Mouse (Mus musculus): ENCODE results near the gene Bst1.

Gene Bst1

DNA sequence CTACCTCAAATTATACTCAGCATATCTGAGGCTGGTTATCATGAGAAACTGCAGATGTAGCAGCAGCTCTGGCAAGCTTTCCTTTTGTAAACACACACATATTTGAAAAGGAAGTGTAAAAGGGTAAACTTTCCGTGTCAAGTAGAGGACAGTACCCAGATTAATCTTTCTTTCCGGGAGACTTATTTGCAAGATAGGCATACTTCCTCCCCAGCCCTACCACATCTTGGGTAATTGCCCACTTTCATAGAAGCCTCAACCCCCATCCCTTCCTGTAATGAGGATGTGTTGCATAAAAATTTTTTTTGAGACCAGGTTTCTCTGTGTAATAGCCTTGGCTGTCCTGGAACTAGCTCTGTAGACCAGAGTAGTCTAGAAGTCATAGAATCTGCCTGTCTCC is 37.1 kb downstream of the Bst1 start:
- no peak for DNase-seq (ENCODE audit: low spot score in 2 of 2)

DNA sequence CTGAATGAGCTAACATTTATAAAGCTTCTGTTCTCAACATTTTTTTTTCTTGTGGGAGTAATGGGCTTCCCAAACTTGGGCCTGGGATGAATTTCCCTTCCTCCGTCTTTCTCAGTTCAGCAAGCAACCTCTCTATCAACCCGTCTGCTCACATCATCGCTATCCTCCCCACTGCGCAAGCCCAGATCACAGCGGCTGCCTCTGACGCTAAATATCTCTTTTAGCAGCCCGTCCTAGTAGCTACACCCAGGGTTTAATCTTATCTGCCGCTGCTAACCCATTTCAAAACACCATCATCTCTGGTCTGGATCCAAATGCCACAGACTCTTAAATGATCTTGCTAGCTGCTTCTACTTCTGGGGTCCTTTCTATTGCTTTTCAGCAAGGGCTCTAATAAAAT is 41.0 kb downstream of the Bst1 start:
- DNase-seq (ENCODE audit: low spot score in 2 of 2): no peak

DNA sequence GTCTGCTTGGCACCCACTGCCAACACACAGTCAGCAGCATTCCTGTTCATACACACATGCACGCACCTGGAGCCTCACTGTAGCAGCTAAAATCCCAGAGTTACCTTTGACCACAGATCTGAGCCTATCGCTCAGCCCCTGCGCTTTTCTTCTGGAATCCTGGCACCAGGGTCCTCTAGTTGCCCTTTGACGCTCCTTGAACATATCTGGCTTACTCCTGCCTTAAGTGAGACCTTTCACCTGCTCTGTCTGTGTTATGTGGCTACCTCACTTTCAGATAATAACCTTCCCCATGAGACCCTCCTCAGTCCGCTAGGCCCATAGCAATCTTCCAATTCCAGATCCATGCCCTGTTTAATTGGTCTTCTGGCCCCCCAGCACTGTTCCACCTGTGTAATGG is 41.4 kb downstream of the Bst1 start:
- DNase-seq (ENCODE audit: low spot score in 2 of 2): no peak

DNA sequence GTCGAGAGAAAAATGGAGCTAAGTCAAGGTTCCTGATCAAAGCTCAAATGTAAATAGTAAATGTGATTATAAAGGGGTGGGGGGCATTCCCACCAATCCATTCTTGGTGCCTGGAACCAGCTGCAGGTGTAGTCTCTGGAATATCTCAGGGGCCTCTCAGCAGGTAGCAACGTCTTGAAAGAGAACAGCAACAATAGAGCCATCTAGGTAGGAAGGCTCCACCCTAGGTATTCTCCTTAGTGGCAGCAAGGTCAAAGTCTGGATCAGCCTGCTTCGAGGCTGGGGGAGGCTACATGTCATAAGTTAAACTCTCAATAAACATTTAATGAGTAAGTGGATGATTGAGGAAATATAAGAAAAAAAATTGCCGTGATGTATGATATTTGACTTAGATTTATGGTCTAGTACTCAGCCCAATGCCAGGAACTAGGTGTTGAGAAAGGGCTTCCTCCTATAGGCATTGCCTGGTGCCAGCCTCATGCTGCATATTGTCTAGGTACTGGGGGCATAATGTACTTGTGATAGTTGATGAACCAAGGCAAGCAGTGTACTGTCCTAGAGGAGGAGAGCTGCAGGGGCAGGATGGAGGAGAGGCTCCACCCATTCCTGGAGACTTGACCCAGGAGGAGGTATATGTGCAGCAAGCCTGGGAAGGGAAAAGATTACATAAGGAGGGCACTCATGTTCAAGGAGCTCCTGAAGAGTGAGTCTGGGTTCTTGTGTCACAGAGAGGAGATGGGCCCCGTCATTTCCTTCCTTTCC is 42.2 kb downstream of the Bst1 start:
- no peak for DNase-seq (ENCODE audit: low spot score in 2 of 2)

DNA sequence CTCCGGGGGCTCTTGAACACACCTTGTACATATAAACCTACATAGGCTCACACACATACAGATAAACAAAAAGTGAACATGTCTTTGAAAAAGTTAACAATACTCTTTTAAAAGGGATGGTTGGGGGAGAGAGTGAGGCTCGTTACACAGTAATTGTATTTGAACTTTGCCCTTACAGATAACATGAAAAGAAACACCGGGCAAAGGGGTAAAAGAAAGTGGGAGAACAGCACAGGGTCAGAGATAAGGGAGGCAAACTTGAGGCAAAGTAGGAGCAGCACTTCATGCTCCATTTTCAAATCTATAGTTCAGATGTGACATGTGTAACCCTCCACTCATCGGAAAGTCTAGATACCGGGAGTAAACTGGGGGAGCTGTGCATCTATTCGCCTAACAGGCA is 45.0 kb downstream of the Bst1 start:
- DNase-seq (ENCODE audit: low spot score in 2 of 2): no peak

DNA sequence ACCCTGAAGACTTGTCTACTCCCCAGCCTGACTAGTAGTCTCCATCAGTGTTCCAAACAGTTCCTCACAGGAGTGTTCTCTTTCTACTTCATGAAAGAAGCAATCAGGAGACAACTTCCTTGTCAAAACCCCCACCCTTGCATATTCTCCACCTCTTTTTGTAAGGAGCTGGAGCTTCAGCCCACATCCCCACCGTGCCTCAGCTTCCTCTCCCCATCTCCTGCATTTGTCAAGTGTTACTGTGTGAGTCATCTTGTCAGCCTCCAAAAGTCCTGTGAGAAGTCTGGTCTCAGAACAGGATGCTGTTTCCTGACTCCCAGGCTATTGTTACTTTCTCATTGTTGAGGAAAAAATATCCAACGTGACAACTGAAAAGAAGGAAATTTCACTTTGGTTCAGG is 46.6 kb downstream of the Bst1 start:
- no peak for DNase-seq (ENCODE audit: low spot score in 2 of 2)

DNA sequence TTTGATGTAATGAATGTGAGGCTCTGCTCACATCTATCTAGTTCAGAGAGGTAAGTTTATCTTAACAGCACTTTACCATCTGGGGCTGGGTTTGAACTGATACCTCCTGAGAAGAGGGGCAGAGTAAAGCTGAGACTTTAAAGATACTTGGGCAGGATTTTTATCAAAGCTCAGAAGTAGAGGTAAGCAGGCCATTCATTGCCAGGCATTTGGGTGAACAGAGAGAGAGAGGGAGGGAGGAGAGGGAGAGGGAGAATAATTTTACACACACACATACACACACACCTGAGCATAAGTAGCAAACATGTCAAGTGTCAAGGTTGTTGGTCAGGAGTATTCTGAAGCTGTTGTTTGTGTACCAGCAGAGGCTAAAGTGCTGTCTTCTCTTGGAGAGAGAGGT is 49.6 kb downstream of the Bst1 start, which contains the start of gene Cd38:
Cd38 (plus strand) TSS at position 301 of the 400 bp plus-strand sequence.
- DNase-seq (ENCODE audit: low spot score in 2 of 2): no peak

DNA sequence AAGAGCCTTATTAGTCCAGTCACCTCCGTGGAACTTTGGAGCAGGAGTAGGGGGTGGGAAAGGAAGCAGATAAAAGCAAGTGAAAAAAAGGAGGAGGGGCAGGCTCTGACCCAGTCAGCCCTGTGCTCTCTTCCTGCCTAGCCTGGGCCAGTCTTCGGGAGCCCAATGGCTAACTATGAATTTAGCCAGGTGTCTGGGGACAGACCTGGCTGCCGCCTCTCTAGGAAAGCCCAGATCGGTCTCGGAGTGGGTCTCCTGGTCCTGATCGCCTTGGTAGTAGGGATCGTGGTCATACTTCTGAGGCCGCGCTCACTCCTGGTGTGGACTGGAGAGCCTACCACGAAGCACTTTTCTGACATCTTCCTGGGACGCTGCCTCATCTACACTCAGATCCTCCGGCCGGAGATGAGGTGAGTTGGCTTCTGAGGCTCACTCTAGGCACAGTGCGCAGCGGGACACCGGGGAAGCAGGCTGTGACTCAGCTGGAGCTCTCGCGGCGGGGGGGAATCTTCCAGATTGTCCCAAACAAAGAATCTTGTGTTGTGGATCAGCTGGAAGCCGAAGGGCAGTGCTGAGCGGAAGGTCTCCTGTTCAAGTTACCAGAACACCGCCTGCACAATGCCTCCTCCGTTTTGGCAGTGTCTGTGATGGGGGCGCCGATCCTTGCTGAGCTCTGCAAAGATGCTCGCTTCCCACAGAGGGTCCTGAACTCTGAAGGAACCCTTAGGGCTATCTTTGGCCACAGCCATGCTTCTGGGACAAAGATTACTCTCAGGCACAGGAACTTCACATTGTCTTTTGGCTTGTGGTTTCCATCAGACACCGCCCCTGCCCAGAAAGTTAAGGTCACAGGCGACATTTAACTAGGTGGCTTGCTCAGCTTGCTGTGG is 50.3 kb downstream of the Bst1 start:
- DNase-seq (ENCODE audit: low spot score in 2 of 2): peak in 1 of 2 experiments; percentile 21

DNA sequence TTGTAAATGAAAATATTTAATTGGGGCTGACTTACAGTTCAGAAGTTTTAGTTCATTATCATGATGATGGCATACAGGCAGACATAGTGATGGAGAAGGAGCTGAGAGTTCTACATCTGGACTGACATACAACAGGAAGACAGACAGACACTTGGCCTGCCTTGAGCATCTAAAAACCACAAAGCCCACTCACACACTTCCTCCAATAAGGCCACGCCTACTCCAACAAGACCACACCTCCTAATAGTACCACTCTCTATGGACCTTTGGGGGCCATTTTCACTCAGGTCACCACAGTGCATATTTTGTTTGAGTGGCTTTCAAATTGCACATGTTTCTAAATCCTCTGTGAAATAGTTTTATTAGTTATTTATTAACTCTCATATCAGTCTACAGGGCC is 53.2 kb downstream of the Bst1 start:
- DNase-seq (ENCODE audit: low spot score in 2 of 2): no peak

DNA sequence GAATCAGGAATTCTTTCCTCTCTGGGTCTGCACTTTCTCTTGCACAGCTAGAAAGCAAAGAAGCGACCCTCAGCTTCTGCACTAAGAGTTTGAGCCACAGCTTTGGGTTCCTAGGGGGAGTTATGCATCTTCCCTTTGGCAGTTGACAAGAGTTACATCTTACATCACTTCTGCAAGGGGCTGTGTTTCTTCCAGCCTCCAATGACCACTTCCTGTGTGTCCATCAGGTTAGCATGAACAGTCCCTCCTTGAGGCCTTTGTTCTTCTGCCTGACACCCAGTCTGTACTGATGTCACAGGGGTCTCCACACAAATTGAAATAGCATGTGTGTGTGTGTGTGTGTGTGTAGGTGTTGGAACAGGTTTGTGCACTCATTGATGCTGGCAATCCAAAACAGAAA is 54.0 kb downstream of the Bst1 start:
- no peak for DNase-seq (ENCODE audit: low spot score in 2 of 2)

DNA sequence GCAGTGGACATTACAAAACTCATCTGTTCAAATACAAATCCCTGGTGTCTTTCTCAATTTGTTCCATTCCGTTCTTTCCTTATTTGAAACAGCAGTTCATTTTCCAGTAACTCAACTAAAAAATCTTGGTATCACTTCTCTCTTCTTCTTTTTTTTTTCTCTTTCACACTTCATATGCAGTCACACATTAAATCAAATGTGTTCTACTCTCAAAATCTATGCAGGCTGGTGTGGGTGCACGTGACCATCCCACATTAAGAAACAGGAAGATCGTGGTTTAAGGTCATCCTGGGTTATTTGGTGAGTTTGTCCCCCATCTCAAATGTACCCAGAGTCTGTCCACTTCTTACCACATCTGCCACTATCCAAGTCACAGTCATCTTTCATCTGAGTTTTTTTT is 63.3 kb downstream of the Bst1 start:
- no peak for DNase-seq (ENCODE audit: low spot score in 2 of 2)

DNA sequence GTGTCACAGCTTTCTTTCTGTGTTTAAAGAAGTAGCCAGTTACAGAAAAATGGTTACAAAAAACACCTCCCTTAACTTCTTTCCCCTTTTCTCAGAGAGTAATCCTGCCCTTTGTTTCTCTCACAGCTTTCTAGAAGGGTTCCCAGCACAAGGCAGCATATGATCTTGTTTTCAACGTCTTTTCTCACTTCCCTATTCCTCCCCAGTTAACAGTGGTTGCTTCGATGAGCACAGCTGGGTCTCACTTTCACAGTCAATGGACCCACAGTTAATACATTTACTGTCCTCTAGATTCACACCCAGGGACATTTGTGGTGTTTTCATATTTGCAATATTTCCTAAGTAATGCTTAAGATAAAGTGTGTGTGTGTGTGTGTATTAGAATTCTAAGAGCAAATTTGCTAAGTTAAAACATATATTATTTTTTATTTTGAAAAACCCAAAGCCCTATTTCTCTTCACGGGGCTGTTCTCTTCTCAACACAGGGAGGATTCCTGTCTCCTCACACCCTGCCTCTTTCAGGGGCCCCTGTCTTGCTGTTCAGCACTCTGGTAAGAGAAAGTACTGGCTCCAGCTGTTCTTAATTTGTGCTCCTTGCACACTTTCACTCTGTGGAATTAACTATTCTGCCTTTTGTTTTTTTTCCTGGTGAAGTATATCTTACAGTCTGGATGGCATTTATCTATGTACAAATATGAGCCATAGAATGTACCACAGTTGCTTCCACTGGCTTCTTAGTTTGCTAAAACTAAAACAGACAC is 66.6 kb downstream of the Bst1 start:
- DNase-seq (ENCODE audit: low spot score in 2 of 2): no peak

DNA sequence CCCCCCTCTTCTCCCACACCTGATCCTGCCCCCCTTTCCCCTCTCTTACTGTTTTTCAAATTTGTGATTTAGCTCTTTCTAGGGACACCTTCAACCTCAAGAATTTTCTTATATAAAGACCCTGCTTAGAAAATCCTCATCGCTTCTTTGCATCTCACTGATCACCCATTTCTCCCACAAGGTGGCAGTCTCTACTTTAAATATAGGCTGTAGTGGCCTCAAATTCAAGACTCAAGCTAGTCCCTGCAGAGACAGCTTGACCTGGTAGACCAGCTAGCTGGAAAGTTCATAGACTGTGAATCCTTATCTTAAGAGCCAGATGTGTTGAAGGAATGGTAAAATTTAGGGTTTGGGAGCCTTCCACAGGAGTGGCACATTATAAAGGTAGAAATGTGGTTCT is 73.7 kb downstream of the Bst1 start:
- DNase-seq (ENCODE audit: low spot score in 2 of 2): peak in 1 of 2 experiments; percentile 16

All from frontal cortex, postnatal 10 days (tissue).